Mouse (Mus musculus) MEL (cell line): Measurements from ENCODE around the gene Cmpk1. TPM values are rescaled to one million over a fixed set of nuclear protein-coding genes. Genes with fewer than 3 reads are reported as not detected.

Source experiments
- DNase-seq: peaks from one replicate; pipeline ENCODE4 v3.0.0; 2011; ENCODE audit warnings: low read depth, low spot score
- H3K27ac ChIP-seq: 2 replicates; pipeline ENCODE4 v1.5.1; 2012; ENCODE audit warnings: low read depth, mild to moderate bottlenecking, control low read depth, low read length, moderate library complexity; ENCODE audit not compliant: control insufficient read depth
- H3K27me3 ChIP-seq, 2 experiments: fragments of 150-350 bp in 1 of 2; sonication (generic) in 1 of 2; 2 replicates each; pipeline ENCODE4 v1.6.1; 2012; ENCODE audit warnings: low read length in 2 of 2, mild to moderate bottlenecking in 2 of 2, improper control_type of control experiment in 1 of 2, moderate library complexity in 1 of 2; ENCODE audit not compliant: insufficient read depth in 2 of 2, control insufficient read depth in 1 of 2
- H3K36me3 ChIP-seq, 2 experiments: 2 replicates each; pipeline ENCODE4 v1.6.1; 2012 to 2014; ENCODE audit warnings: low read length in 2 of 2, improper control_type of control experiment in 1 of 2, inconsistent platforms in 1 of 2, mild to moderate bottlenecking in 1 of 2; ENCODE audit not compliant: insufficient read depth in 2 of 2, control insufficient read depth in 1 of 2
- H3K4me1 ChIP-seq, 2 experiments: fragments of 150-350 bp in 1 of 2; sonication (generic) in 1 of 2; 2 replicates each; pipeline ENCODE4 v1.6.1; 2012; ENCODE audit warnings: low read length in 2 of 2, improper control_type of control experiment in 1 of 2, mild to moderate bottlenecking in 1 of 2; ENCODE audit not compliant: insufficient read depth in 2 of 2, control insufficient read depth in 1 of 2
- H3K4me3 ChIP-seq, 2 experiments: fragments of 150-350 bp in 1 of 2; sonication (generic) in 1 of 2; 2 replicates each; pipeline ENCODE4 v1.5.1; 2012; ENCODE audit warnings: low read depth in 2 of 2, low read length in 2 of 2, mild to moderate bottlenecking in 2 of 2, moderate library complexity in 2 of 2, control low read depth in 1 of 2, improper control_type of control experiment in 1 of 2; ENCODE audit not compliant: control insufficient read depth in 1 of 2, insufficient read depth in 1 of 2
- H3K79me2 ChIP-seq: 2 replicates; pipeline ENCODE4 v1.6.1; 2012; ENCODE audit warnings: mild to moderate bottlenecking, low read length, moderate library complexity; ENCODE audit not compliant: control insufficient read depth, poor library complexity, insufficient read depth
- H3K9ac ChIP-seq: 2 replicates; pipeline ENCODE4 v1.6.1; 2012; ENCODE audit warnings: low read depth, mild to moderate bottlenecking, control low read depth, low read length, moderate library complexity; ENCODE audit not compliant: control insufficient read depth, poor library complexity, severe bottlenecking
- H3K9me3 ChIP-seq: fragments of 150-350 bp; sonication (generic); replicated peaks from 2 replicates; pipeline ENCODE4 v1.6.1; 2012; ENCODE audit warnings: mild to moderate bottlenecking, low read length, improper control_type of control experiment, moderate library complexity; ENCODE audit not compliant: insufficient read depth
- CTCF ChIP-seq, 3 experiments: IDR thresholded peaks in 2 of 3; conservative IDR thresholded peaks in 1 of 3; 2 replicates each; pipeline ENCODE4 v1.5.1; 2011 to 2012; ENCODE audit warnings: low read length in 3 of 3, low read depth in 2 of 3, mild to moderate bottlenecking in 2 of 3, improper control_type of control experiment in 1 of 3, inconsistent platforms in 1 of 3, mixed read lengths in 1 of 3, moderate library complexity in 1 of 3; ENCODE audit not compliant: control insufficient read depth in 1 of 3, insufficient read depth in 1 of 3, poor library complexity in 1 of 3, severe bottlenecking in 1 of 3
- E2F4 ChIP-seq: IDR thresholded peaks from 2 replicates; pipeline ENCODE4 v1.6.1; 2011; ENCODE audit warnings: low read depth, low read length, improper control_type of control experiment, borderline replicate concordance
- ELF1 ChIP-seq: IDR thresholded peaks from 2 replicates; pipeline ENCODE4 v1.6.1; 2014; ENCODE audit warnings: low read depth, mild to moderate bottlenecking, inconsistent platforms, low read length, improper control_type of control experiment, moderate library complexity
- EP300 ChIP-seq, 2 experiments: IDR thresholded peaks; 2 replicates each; pipeline ENCODE4 v1.6.1; 2011; ENCODE audit warnings: improper control_type of control experiment in 2 of 2, low read length in 2 of 2, low read depth in 1 of 2, mild to moderate bottlenecking in 1 of 2
- GATA1 ChIP-seq: IDR thresholded peaks from 2 replicates; pipeline ENCODE4 v1.6.1; 2011; ENCODE audit warnings: low read depth, low read length, improper control_type of control experiment
- HCFC1 ChIP-seq: IDR thresholded peaks from 2 replicates; pipeline ENCODE4 v1.6.1; 2012; ENCODE audit warnings: low read depth, mild to moderate bottlenecking, inconsistent platforms, low read length, improper control_type of control experiment, moderate library complexity
- KAT2A ChIP-seq: conservative IDR thresholded peaks from 2 replicates; pipeline ENCODE4 v1.6.1; 2012; ENCODE audit warnings: low read depth, low read length, improper control_type of control experiment, inconsistent platforms
- MAZ ChIP-seq: IDR thresholded peaks from 2 replicates; pipeline ENCODE4 v1.6.1; 2012; ENCODE audit warnings: low read depth, mild to moderate bottlenecking, inconsistent platforms, low read length, improper control_type of control experiment
- MEF2A ChIP-seq: IDR thresholded peaks from 2 replicates; pipeline ENCODE4 v1.6.1; 2014; ENCODE audit warnings: low read depth, mild to moderate bottlenecking, inconsistent platforms, low read length, improper control_type of control experiment; ENCODE audit not compliant: poor library complexity, insufficient replicate concordance, severe bottlenecking; ENCODE audit errors: extremely low read depth
- MXI1 ChIP-seq: IDR thresholded peaks from 2 replicates; pipeline ENCODE4 v1.6.1; 2011; ENCODE audit warnings: mild to moderate bottlenecking, low read depth, low read length, improper control_type of control experiment
- MYB ChIP-seq: IDR thresholded peaks from 2 replicates; pipeline ENCODE4 v1.6.1; 2011; ENCODE audit warnings: mild to moderate bottlenecking, low read depth, low read length, improper control_type of control experiment
- NELFE ChIP-seq: IDR thresholded peaks from 2 replicates; pipeline ENCODE4 v1.6.1; 2011; ENCODE audit warnings: low read depth, low read length, improper control_type of control experiment
- NRF1 ChIP-seq: IDR thresholded peaks from 2 replicates; pipeline ENCODE4 v1.6.1; 2014; ENCODE audit warnings: low read depth, mild to moderate bottlenecking, inconsistent platforms, low read length, improper control_type of control experiment, moderate library complexity; ENCODE audit not compliant: poor library complexity, insufficient read depth, severe bottlenecking
- POLR2A ChIP-seq, 2 experiments: IDR thresholded peaks; 2 replicates each; pipeline ENCODE4 v1.6.1; 2011 to 2012; ENCODE audit warnings: low read length in 2 of 2, mild to moderate bottlenecking in 2 of 2, control low read depth in 1 of 2, improper control_type of control experiment in 1 of 2, low read depth in 1 of 2, moderate library complexity in 1 of 2; ENCODE audit not compliant: control insufficient read depth in 1 of 2, insufficient read depth in 1 of 2, poor library complexity in 1 of 2
- POLR2AphosphoS2 ChIP-seq: IDR thresholded peaks from 2 replicates; pipeline ENCODE4 v1.6.1; 2011; ENCODE audit warnings: low read length, improper control_type of control experiment
- POLR2AphosphoS5 ChIP-seq: IDR thresholded peaks from 2 replicates; pipeline ENCODE4 v1.6.1; 2012; ENCODE audit warnings: low read depth, borderline replicate concordance, mild to moderate bottlenecking, inconsistent platforms, low read length, moderate library complexity, mixed read lengths
- RAD21 ChIP-seq: IDR thresholded peaks from 2 replicates; pipeline ENCODE4 v1.6.1; 2011; ENCODE audit warnings: mild to moderate bottlenecking, low read depth, low read length, improper control_type of control experiment
- UBTF ChIP-seq: IDR thresholded peaks from 2 replicates; pipeline ENCODE4 v1.6.1; 2012; ENCODE audit warnings: low read depth, mild to moderate bottlenecking, inconsistent platforms, low read length, improper control_type of control experiment, moderate library complexity, borderline replicate concordance; ENCODE audit not compliant: insufficient read depth
- USF2 ChIP-seq, 2 experiments: IDR thresholded peaks; 2 replicates each; pipeline ENCODE4 v1.6.1; 2011 to 2012; ENCODE audit warnings: improper control_type of control experiment in 2 of 2, low read length in 2 of 2, borderline replicate concordance in 1 of 2, inconsistent platforms in 1 of 2, low read depth in 1 of 2, mild to moderate bottlenecking in 1 of 2; ENCODE audit not compliant: insufficient read depth in 1 of 2
- ZKSCAN1 ChIP-seq: IDR thresholded peaks from 2 replicates; pipeline ENCODE4 v1.6.1; 2012; ENCODE audit warnings: low read depth, mild to moderate bottlenecking, inconsistent platforms, low read length, improper control_type of control experiment, moderate library complexity
- polyA plus RNA-seq, 2 experiments: library from polyadenylated mRNA; stranded (reverse) in 1 of 2; unstranded in 1 of 2; fragments of >175 nt in 1 of 2; fragments of >200 nt in 1 of 2; gene quantifications; 2 replicates each; pipeline versions ENCODE4 v1.2.1 to v1.2.4; 2012; ENCODE audit warnings: low replicate concordance in 2 of 2, low read depth in 1 of 2; ENCODE audit not compliant: insufficient read length in 2 of 2, insufficient read depth in 1 of 2, missing spikeins in 1 of 2
- total RNA-seq: library from RNA; depleted of rRNA; stranded (reverse); fragments of 300-350 nt; gene quantifications from 2 replicates; pipeline ENCODE4 v1.2.3, GENCODE M21; 2012

Cmpk1 gene
- total and polyA plus RNA-seq, 3 experiments: 33.4 to 33.7 TPM; not detected in 1

DNA sequence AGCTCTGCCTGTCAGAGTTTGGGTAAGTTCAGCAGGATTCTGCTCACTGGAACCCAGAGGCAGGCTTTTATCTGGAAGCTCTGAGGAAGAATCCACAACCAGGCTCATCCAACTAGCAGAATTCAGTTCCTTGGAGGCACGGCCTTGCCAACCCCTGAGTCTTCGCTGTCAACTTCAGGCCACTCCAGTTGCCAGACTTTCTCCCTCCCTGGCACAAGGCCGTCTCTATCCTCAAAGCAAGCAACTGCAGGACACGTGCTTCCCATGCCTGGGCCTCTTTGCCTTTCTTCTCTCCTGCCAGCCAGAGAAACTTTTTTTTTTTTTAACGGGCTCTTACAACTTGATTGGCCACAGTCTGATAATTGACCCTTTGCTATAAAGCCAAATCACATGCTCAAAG is 42.0 kb downstream of the Cmpk1 start:
- Histone ChIP-seq H3K79me2 (no peaks in the 10 kb centered on the region), H3K27ac (no peak overlapping the region), H3K4me1 (0 out of 4 replicates have a peak, but pooled peaks cover 0 to 2% of the 10 kb centered on the region in 2 experiments), H3K9ac (no peak overlapping the region), H3K27me3 (no peaks in the 10 kb centered on the region), H3K4me3 (no peak overlapping the region), H3K9me3 (no peaks in the 10 kb centered on the region), H3K36me3 (no peaks in the 10 kb centered on the region)
- TF ChIP-seq UBTF (no peak), ELF1 (no peak), NRF1 (no peak), MAZ (no peak), USF2 (IDR thresholded peaks at IDR 0.05; ENCODE audit: borderline replicate concordance in 1 of 2, insufficient read depth in 1 of 2, low read depth in 1 of 2, low read length in 2 of 2) (no peak), GATA1 (no peak), ZKSCAN1 (no peak), KAT2A (no peak), EP300 (IDR thresholded peaks at IDR 0.05; ENCODE audit: low read depth in 1 of 2, low read length in 2 of 2) (no peak), MYB (no peak)
- DNase-seq: no peak

DNA sequence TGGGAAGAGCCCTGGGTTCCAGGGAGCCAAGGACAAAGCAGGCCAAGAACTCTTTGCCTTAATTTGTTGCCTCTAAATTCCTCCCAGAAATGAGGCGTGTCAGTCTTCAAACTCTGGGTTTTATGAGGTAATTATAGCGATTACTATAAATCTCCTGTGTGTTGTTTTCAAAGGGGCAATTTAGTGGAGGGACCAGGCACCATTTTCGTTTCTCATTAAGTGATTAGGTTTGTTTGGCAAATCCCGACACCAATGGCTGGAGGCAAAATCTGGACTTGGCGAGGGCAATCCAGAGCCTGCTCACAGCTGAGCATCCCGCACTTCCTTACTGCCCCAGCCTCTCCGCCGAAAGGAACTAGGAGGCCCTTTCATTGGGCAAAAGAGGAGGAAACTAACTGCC is 44.5 kb downstream of the Cmpk1 start:
- Histone ChIP-seq H3K36me3 (no peaks in the 10 kb centered on the region), H3K4me1 (no peaks in the 10 kb centered on the region), H3K27ac (no peak overlapping the region), H3K79me2 (no peaks in the 10 kb centered on the region), H3K9me3 (no peaks in the 10 kb centered on the region), H3K4me3 (no peak overlapping the region), H3K27me3 (peaks cover 1 to 2% of the 10 kb centered on the region in 2 experiments; a peak in 1 of 4 replicates), H3K9ac (no peak overlapping the region)
- TF ChIP-seq POLR2AphosphoS5: no peak
- TF ChIP-seq KAT2A: no peak
- no peak for TF ChIP-seq MXI1
- no peak for TF ChIP-seq MEF2A
- no peak for TF ChIP-seq POLR2AphosphoS2
- TF ChIP-seq ELF1: no peak
- TF ChIP-seq NELFE: no peak
- TF ChIP-seq CTCF (IDR thresholded peaks at IDR 0.05 in 2 of 3, conservative IDR thresholded peaks at IDR 0.05 in 1 of 3; ENCODE audit: control insufficient read depth in 1 of 3, insufficient read depth in 1 of 3, low read depth in 2 of 3, low read length in 3 of 3, poor library complexity in 1 of 3, severe bottlenecking in 1 of 3): no peak
- TF ChIP-seq E2F4: no peak
- TF ChIP-seq RAD21: no peak
- no peak for TF ChIP-seq POLR2A (IDR thresholded peaks at IDR 0.05; ENCODE audit: control insufficient read depth in 1 of 2, insufficient read depth in 1 of 2, low read depth in 1 of 2, low read length in 2 of 2, poor library complexity in 1 of 2)
- no peak for TF ChIP-seq HCFC1
- no peak for TF ChIP-seq GATA1
- no peak for DNase-seq
